Mouse (Mus musculus): ENCODE results near the gene Fancc. TPM values are rescaled to one million over a fixed set of nuclear protein-coding genes. Genes with fewer than 3 reads are reported as not detected.
A peak's percentile ranks its signal among the peaks of the same experiment; 100 is the strongest.
"Not testable (repeated sequence)": the region's sequence is repeated elsewhere in the genome, so short reads cannot be mapped to it uniquely, and the experiment has no call there.

Gene Fancc
- polyA plus RNA-seq, 1 experiment from 2014 or later, result 7.9 TPM

DNA sequence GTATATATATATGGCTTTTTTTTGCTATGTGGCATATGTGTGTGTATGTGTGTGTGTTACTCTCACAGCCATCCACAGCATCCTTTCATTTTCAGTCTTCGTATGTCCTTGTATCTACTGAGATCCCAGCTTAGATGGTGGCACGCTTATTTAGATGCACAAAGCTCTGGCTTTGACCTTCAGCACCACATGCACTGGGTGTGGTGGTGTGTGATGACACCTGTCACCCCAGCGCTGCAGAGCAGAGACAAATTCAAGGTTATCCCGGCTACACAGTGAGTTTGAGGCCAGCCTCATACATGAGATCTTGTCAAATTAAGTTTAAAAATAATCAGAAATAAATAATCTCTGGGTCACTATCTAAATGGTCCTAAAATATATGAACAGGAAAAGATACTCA, 141.0 kb downstream of the Fancc start:
- no peak for TF ChIP-seq CTCF (IDR thresholded peaks at IDR 0.05)
- in situ Hi-C loops (cut with MboI; ENCODE audit: low pct_unique_long_range_greater_than_20kb), result no loop called here
- CTCF ChIA-PET, result interaction anchor here (0.8 to 4.2 kb wide), 19 partner anchors 10 to 680 kb away, joined by 3 to 35 read pairs (median 5); no protein-coding TSS in a partner anchor
- POLR2A ChIA-PET, result no interaction called here
- ATAC-seq, result no peak
- H3K27me3 ChIP-seq, result no peaks in the 10 kb centered on the region
- no peak for DNase-seq (ENCODE audit: low read depth, low spot score)

DNA sequence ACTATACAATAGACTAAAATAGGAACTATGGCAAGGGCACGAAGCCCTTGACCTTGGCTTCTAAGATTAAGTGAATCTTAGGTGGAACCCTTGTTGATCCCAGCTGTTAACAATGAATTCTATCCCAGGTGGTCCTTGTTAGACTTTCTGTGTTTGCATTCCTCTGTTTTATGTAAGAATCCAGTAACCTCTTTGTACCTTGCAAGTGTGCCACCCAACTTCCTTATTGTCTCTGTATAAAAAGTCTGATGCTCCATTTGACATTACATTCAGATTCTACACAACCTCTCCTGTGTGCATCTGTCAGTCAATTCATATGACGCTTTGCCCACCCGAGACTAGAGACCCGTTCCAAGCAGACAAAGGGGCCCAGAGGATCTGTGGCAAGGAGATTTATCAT, 143.8 kb downstream of the Fancc start:
- in situ Hi-C loops (cut with MboI; ENCODE audit: low pct_unique_long_range_greater_than_20kb); CTCF ChIA-PET; DNase-seq (ENCODE audit: low read depth, low spot score); ATAC-seq; POLR2A ChIA-PET; H3K27me3 ChIP-seq: not testable (repeated sequence)

DNA sequence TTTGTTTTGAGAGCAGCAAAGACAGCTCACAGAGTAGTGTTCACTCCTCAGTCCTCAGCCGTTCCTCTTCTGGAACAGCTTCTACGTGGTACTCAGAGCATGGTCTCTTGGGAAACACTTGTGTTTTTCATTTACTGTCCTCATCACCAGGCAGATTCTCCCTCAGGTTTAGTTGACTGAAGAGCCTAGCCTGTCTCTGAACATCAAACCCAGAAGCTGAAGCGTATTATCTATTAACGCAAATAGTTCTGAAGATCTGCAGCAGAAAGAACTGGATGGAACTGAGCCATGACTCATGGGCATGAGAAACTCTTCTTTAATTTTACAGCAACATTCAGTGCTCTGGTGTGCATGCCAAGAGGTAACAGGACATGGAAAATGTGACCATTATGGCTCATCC, 147.0 kb downstream of the Fancc start:
- H3K27me3 ChIP-seq, result no peaks in the 10 kb centered on the region
- no peak for TF ChIP-seq CTCF (IDR thresholded peaks at IDR 0.05)
- POLR2A ChIA-PET, result no interaction called here
- DNase-seq (ENCODE audit: low read depth, low spot score), result no peak
- no peak for ATAC-seq
- CTCF ChIA-PET, result interaction anchor here (1.1 to 1.9 kb wide), 2 partner anchors 10 to 15 kb away, joined by 3 to 6 read pairs; no protein-coding TSS in a partner anchor
- in situ Hi-C loops (cut with MboI; ENCODE audit: low pct_unique_long_range_greater_than_20kb), result no loop called here

DNA sequence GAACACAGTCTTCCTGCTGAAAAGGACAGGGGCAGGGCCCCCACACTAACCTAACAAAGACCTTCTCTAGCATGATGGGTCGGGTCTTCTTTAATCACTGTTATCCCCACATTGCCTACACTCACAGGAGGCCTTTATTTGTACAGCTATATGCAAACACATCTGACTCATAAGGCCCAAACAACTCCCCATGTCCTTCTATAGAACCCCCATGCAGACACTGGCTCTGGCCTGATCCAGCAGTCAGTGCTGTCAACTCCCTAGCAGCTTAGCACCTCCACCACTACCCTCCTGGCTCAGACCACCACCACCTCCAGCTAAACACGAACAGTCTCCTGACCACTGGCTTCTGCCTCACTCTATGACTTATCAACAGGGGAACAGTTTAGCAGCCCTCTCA, 149.4 kb downstream of the Fancc start:
- ChIA-PET POLR2A (no interaction called here), CTCF (interaction anchor here (0.7 to 1.7 kb wide), 3 partner anchors 12 to 428 kb away, joined by 3 to 4 read pairs (median 4); no protein-coding TSS in a partner anchor)
- DNase-seq (ENCODE audit: low read depth, low spot score), result no peak
- in situ Hi-C loops (cut with MboI; ENCODE audit: low pct_unique_long_range_greater_than_20kb), result loop anchor here (10.0 kb wide), 1 partner anchor 687 kb away; no protein-coding TSS in a partner anchor
- H3K27me3 ChIP-seq, result no peaks in the 10 kb centered on the region
- ATAC-seq, result no peak
- no peak for TF ChIP-seq CTCF (IDR thresholded peaks at IDR 0.05)

- H3K27me3 ChIP-seq, result no peaks in the 10 kb centered on the region
- ChIA-PET CTCF (interaction anchor here (1.0 to 2.0 kb wide), 5 partner anchors 9 to 426 kb away, joined by 3 to 5 read pairs (median 3); no protein-coding TSS in a partner anchor), POLR2A (no interaction called here)
- in situ Hi-C loops (cut with MboI; ENCODE audit: low pct_unique_long_range_greater_than_20kb), result loop anchor here (10.0 kb wide), 1 partner anchor 689 kb away; no protein-coding TSS in a partner anchor
- peak; percentile 47 for ATAC-seq
- no peak for TF ChIP-seq CTCF (IDR thresholded peaks at IDR 0.05)
- no peak for DNase-seq (ENCODE audit: low read depth, low spot score)
Observed at GRCm38 (mm10) chr13:63345476-63346225, 151.4 kb downstream of the Fancc start.

DNA sequence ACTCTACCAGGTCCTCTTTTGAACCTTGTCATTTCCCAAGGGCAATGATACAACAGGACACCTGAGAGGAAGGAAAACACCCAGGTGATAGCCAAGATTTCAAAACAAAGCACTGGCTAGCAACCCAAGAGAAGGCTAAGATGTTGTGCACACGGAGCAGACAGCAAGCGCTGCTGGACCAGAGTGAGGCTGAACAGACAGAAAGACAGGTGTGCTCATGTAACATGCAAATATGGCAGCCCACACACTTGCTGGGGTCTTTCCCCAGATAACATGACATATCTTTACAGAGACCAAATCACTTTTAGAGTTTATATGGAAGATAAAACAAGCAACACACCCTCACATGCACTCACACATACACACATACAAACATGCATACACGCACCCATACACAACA, 152.6 kb downstream of the Fancc start:
- ATAC-seq (no peak), DNase-seq (ENCODE audit: low read depth, low spot score) (no peak)
- TF ChIP-seq CTCF (IDR thresholded peaks at IDR 0.05), result no peak
- H3K27me3 ChIP-seq, result no peaks in the 10 kb centered on the region
- ChIA-PET POLR2A (no interaction called here), CTCF (interaction anchor here (0.7 to 1.2 kb wide), 2 partner anchors 12 kb away, joined by 3 read pairs; no protein-coding TSS in a partner anchor)
- in situ Hi-C loops (cut with MboI; ENCODE audit: low pct_unique_long_range_greater_than_20kb), result loop anchor here (10.0 kb wide), 1 partner anchor 690 kb away; no protein-coding TSS in a partner anchor

GRCm38 (mm10) chr13:63342781-63343180, 154.3 kb downstream of the Fancc start:
- POLR2A ChIA-PET, result no interaction called here
- no peak for TF ChIP-seq CTCF (IDR thresholded peaks at IDR 0.05)
- CTCF ChIA-PET, result interaction anchor here (0.8 to 2.8 kb wide), 7 partner anchors 9 to 423 kb away, joined by 3 to 13 read pairs (median 4); no protein-coding TSS in a partner anchor
- in situ Hi-C loops (cut with MboI; ENCODE audit: low pct_unique_long_range_greater_than_20kb), result loop anchor here (10.0 kb wide), 1 partner anchor 692 kb away; no protein-coding TSS in a partner anchor
- no peaks in the 10 kb centered on the region for H3K27me3 ChIP-seq
- DNase-seq (ENCODE audit: low read depth, low spot score), result no peak
- ATAC-seq, result no peak

GRCm38 (mm10) chr13:63339946-63340345, 157.1 kb downstream of the Fancc start:
- no peak for TF ChIP-seq CTCF (IDR thresholded peaks at IDR 0.05)

GRCm38 (mm10) chr13:63337239-63337960, 159.7 kb downstream of the Fancc start:
- CTCF ChIA-PET, result interaction anchor here (0.9 to 3.4 kb wide), 4 partner anchors 20 to 410 kb away, joined by 3 to 26 read pairs (median 12); no protein-coding TSS in a partner anchor
- in situ Hi-C loops (cut with MboI; ENCODE audit: low pct_unique_long_range_greater_than_20kb), result no loop called here
- ATAC-seq, result no peak
- DNase-seq (ENCODE audit: low read depth, low spot score), result no peak
- no peaks in the 10 kb centered on the region for H3K27me3 ChIP-seq
- TF ChIP-seq CTCF (IDR thresholded peaks at IDR 0.05), result no peak
- POLR2A ChIA-PET, result no interaction called here

More at GRCm38 (mm10) chr13:63339946-63340345, 157.1 kb downstream of the Fancc start:
- no peak for ATAC-seq
- no peak for DNase-seq (ENCODE audit: low read depth, low spot score)
- CTCF ChIA-PET, result interaction anchor here (2.8 kb wide), 1 partner anchor 17 kb away, joined by 13 read pairs; no protein-coding TSS in a partner anchor
- in situ Hi-C loops (cut with MboI; ENCODE audit: low pct_unique_long_range_greater_than_20kb), result loop anchor here (10.0 kb wide), 1 partner anchor 695 kb away; no protein-coding TSS in a partner anchor
- POLR2A ChIA-PET, result no interaction called here
- no peaks in the 10 kb centered on the region for H3K27me3 ChIP-seq

GRCm38 (mm10) chr13:63336335-63336734, 160.7 kb downstream of the Fancc start:
- in situ Hi-C loops (cut with MboI; ENCODE audit: low pct_unique_long_range_greater_than_20kb), result no loop called here
- no peak for DNase-seq (ENCODE audit: low read depth, low spot score)

More at GRCm38 (mm10) chr13:63336335-63336734, 160.7 kb downstream of the Fancc start:
- TF ChIP-seq CTCF (IDR thresholded peaks at IDR 0.05), result no peak
- no peak for ATAC-seq
- POLR2A ChIA-PET, result interaction anchor here (0.6 kb wide), 1 partner anchor 92 kb away, joined by 3 read pairs; no protein-coding TSS in a partner anchor
- CTCF ChIA-PET, result interaction anchor here (0.7 to 3.4 kb wide), 6 partner anchors 12 to 416 kb away, joined by 3 to 26 read pairs (median 4); no protein-coding TSS in a partner anchor
- no peaks in the 10 kb centered on the region for H3K27me3 ChIP-seq
